Mouse (Mus musculus) right cerebral cortex, postnatal 10 days (tissue): ENCODE results near the gene Armc10.
"Not testable (repeated sequence)": the region's sequence is repeated elsewhere in the genome, so short reads cannot be mapped to it uniquely, and the experiment has no call there.

Source experiments
- DNase-seq, 2 experiments: peaks; one replicate each; pipeline ENCODE4 v3.0.0; 2021; ENCODE audit warnings: low spot score in 2 of 2

Armc10 gene

DNA sequence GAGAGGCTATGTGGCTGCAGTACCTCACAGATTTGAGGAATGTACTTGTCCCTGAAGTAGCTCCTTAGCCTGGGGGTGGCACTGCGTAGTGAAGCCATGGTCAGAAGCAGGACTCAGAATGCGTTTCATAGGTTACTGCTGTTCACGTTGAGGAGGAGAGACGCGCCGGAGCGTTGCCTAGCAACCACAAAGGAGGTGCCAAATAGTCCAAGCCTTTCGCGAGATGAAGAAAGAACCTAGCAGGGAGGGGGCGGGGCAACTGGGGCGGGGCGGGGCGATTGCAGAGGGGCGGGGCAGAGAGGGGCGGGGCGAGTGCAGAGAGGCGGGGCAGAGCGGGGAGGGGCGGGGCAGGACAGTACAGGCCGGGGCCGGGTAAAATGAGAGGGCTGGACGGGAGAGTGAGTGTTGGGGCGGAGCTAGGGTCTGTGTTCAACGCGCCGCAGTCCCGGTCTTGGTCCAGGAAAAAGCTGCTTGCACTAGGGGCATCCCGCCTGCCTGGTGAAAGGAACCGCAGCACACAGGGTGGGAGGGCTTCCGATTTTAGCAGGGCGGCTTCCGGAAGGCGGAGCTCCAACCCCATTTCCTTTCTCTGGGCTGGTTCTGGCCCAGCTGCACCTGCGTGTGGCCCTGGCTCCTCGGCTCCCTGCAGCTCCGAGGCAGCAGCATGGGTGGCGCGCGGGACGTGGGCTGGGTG is at the start of gene Armc10, which contains the start of gene Fbxl13:
TSS of gene Armc10 (plus strand) at position 375 of the 694 bp plus-strand sequence.
TSS of gene Fbxl13 (minus strand) at position 196 of the 694 bp plus-strand sequence.
- peak; percentile 93 to 97 for DNase-seq

DNA sequence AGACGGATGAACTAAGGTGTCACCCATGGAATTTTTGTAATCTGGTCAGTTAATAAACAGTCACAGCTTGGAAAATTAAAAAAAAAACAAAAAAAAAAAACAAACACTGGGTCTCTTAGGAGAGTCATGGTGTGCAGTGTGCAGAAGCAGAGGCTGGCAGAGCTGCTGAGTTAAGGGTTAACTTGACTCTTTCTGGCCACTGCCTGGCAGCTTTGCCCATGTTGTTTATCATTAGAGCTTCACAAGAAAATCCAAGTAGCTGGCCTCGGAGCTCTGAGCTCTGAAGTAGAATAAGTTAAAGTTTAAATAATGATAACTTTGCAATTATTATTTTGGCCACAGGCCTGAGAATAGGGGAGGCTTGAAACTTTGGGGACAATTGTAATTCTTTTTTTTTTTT is 46.1 kb upstream of the Armc10 start:
- DNase-seq = not testable (repeated sequence)

DNA sequence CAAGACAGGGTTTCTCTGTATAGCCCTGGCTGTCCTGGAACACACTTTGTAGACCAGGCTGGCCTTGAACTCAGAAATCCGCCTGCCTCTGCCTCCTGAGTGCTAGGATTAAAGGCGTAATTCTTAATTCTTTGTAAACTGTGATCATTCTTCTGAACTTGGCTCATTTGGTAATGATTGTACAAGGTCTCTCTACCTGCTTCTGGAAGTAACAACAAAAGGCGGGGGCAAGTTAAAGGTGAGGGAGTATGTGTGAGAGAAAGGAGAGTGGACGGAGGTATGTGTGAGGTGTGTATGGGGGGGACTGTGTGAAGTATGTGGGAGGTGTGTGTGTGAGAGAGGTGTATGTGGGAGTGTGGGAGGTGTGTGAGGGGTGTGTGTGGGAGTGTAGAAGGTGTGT is 45.7 kb upstream of the Armc10 start:
- no peak for DNase-seq

DNA sequence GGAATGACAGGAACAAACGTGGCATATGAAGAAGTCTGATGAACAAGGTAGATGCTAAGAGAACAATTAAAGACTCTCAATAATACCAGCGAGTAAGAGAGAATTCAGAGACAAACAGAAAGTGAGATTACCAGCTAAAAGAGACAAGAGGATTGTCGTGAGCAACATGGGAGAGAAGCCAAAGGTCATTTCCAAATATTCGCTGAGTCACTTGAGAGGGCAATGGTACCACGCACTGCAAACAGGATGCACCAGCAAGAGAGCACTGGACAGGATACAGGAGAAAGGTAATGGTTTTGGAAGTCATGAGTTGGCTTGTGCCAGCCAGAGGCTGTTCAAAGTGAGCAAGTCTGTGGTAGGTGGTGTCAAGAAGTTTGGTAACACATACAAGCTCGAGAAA is 39.7 kb upstream of the Armc10 start:
- DNase-seq = no peak

DNA sequence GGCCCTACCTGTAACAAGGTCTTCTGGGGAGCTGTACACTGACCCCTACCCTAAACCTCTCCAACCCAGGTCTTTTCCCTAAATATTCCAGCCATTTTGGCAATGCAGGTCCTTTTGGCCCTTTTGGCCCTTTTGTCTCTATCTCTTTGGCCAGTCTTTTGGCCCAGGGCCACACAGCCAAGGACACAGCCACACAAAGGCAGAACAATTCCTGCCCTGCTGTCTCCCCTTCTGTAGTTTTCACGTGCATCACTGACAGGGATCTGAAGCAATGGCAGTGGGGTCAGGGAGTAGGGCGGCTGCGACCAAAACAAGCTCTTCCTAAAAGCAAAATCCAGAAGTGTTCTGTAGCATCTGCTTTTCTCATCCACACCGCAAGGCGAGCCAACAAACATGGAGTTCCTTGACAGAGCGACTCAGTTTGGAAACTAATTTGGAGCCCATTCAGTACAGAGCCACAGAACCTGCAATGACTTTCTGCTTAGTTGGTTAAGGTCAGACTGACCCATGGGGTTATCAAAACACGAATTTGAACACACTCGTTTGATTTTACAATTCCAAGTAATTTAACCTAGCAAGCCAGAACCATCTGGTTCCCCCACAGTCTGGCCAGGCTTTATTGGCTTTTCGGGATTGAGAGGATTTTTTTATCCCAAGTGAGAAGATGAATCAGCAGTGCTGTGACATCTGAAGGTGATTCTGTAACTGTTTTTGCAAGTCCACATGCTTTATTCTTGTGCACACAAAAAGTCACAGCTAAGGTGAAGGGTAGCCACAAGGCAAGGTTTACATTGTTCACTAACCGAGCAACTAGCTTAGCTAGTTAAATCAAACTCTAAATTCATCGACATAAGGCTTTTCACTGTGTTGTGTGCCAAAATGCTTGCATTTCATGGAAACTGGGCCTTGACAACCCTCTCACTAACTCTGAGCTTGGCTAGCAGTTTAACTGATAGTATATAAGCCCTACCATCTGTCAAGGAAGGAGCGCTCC is 37.0 kb upstream of the Armc10 start:
- DNase-seq = peak; percentile 43 to 55

DNA sequence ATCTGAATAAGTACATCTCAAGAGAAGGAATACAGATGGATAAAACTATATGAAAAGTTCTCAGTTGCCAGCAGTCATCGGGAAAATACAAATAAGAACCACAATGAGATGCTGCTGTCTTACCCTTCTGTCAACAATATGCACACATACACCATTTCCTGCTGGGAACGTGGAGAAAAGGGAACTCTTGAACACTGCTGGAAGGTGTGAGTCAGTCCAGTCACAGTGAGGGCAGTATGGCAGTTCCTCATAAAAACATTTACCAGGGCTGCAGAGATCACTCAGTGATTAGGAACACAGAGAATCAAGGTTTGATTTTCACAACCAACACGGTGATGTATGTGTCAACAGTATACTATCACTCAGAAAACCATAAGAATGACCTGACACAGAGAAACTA is 34.6 kb upstream of the Armc10 start:
- no peak for DNase-seq

DNA sequence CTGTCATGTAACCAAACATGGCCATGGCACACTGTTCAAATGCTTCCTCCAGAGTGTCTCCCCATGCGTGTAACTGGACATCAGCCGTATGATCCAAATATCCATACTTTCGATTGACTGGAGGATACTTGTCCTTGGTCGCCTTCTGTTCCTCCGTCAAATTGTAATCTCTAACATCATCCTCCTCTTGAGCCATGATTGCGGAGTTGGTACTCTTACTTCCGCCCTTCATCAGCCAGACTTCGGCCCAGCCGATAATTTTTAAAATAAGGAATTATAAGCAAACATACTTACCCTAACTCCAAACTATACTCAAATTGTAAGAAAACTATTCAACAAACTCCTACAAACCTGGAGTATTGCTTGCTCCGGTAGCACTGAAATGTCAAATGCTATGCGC is 31.3 kb upstream of the Armc10 start:
- not testable (repeated sequence) for DNase-seq

DNA sequence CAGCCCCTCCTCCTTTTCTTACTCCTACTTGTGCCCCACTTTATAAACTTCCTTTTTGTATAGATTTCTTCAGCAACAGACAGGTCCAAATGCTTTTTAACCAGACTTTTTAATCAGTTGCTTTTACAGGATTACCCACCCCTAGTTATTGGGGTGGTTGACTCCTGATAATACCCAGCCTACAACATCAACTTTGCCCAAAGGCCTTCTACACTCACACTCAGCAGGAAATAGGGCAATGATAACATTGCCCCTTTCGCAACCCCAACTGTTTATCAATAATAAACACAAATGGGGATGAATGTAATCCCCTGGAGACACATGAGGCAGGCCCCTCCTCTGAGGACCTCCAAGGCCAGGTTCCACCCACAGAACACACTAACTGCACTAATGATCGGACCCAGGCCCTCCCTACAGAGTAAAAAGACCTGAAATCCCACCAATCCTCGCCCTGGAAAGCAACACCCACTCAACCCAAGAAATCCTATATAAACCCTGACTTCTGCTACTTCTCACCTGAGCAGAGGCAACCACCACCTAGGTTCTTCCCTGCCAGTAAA is 29.1 kb upstream of the Armc10 start:
- no peak for DNase-seq

DNA sequence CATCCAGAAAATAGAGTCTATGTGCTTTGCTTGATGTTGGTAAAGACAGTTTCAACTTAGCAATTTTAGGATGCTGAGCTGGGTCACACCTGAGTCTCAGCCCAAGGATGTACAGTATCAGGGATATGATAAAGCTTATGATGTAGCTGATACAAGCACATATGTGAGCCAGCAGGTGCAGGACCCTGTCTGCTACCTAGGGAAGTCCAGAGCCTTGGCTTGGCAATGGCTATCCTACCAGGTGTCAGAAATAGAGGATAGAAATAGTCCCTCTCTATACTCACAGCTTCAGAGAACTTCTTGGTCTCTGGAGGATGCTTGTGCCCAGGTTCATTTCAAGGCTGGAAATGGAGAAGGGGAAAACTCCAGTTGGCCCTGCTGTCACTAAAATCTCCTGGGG is 19.7 kb upstream of the Armc10 start:
- no peak for DNase-seq

DNA sequence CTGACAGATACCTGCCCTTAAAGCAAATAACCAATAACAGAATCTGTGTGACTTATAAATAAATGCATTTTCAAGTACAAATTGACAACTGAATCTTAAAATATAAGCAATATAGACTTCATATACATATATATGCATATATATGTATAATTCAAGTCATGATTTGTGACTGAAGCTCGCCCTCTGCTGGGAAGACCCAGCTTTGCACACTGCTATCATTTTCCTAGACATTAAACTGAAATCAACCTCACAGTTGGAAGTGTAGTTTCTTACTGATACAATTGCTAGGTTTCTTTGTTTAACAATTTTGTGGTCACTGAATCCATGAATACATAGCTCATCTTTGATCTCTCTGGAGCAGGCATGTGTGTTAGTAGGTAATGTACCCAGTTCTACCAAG is 4.7 kb upstream of the Armc10 start:
- peak; percentile 66 to 82 for DNase-seq

DNA sequence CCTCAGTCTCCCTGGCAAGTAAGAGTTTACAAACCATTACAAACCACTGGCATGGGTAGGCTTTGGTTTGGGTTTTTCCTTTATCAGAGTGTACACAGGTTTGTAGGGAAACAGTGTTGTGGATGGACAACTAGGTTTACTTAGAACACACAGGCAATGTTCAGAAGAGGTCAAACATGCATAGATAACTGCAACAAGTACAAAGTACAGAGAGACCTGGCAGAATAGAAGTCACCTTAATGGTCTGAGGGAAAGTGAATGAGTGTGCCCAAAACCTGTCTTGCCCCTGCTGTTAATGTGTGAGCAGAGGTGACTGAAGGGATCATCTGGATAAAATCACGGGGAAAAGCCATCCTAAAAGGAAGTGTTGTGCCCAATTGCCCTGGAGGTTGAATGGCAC is 2.0 kb upstream of the Armc10 start:
- no peak for DNase-seq

DNA sequence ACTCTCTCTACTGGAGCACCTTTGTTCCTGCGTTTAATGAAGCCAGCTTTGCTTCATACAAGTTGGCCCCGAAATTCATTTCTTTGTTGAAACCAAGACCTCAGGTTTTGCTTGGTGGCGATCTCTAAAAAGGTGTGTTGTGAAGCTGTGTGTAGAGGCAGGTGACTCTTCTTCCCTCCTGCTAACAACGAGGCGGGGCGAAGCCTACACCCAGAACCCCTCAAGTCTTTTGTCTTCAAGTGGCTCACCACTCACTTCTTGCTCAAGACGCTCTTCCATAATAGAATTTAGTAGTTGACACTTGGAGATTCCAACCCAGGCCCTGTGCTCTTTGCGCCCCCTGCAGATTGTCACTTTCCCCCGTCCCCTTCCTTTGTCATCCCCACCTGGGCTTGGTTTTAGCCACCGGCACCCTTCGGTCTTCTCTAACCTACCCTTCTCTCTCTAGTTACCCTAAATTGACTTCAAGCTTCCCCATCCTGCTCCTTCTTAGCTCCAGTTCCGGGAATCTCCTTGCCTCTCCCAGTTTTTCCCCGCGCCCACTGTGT is 648 bp upstream of the Armc10 start:
- no peak for DNase-seq

DNA sequence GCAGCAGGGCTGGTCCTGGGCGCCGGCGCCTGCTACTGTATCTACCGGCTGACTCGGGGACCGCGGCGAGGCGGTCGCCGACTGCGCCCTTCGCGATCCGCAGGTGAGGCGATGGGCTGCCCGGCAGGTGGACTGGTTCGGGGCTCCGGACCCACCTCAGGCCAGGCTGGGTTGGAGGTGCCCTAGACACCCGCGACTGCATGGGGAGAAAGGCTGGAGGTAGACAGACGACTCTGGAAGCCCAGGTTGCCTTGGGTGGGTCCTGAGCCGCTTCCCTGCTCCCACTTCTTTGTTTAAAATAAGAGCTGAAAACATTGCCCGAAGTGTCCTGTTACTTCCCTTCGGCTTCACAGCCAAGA is 499 bp downstream of the Armc10 start:
- DNase-seq = no peak

DNA sequence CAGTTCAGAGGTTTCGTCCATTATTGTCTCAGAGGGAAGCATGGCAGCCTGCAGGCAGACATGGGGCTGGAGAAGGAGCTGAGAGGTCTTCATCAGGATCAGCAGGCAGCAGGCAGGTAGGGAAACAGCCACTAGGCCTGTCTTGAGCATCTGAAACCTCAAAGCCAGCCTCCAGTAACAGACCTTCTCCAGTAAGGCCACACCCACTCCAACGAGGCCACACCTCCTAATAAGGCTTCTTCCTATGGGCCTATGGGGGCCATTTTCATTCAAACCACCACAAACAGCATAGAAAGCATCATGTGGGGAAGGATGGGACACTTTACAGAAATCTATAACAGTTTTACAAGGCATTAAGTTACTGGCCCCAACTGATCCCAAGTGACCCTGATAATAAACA is 5.1 kb downstream of the Armc10 start:
- DNase-seq = no peak

DNA sequence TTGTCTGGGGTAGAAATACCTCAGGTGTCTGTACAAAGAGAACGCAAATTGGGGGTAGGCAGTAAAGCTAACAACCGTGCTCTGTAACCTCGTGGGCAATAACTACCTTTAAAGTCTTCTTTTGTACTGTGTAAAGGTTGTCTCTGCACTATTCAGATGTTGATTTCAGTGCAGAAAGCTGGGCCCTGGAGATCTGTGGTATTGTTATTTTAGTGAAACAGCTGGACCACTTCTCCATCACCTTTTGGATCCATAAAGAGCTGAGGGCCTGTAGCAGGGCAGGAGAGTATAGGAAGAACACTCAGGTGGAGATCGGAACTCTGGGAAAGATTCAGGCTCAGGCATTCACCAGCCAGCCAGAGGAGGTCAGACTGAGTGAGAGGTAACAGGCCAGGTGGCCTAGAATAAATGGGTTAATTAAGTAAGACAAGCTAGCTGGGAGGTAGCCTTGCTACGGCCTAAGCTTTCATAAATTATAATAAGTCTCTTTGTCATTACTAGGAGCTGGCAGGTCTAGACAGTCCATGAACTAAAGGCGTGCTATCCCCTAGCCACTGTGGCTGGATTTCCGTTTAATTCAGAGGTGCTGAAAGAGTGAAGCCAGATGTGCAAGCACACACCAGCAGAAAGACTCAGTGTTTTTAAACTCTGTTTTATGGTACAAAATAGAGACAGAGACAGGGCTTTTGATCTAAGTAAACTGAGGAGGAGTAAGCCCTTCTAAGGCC is 6.4 kb downstream of the Armc10 start:
- no peak for DNase-seq

DNA sequence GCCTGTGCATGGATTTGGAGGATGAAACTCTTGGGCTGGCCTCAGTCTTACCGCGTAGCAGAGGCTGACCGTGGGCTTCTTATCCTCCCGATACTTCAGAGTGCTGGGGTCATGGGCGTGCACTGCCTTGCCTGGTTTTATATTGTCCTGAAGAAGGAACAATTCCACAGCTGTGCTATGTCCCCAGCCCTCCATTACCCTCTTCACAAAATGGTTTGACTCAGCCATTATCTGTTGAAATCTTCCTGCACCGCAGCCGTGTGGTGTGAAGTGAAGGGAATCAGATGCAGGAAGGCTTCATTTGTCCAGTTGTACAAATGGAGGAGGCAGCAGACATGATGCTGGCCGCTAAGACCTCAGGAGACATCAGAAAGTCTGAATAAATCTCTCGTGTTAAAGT is 11.3 kb downstream of the Armc10 start:
- DNase-seq = no peak

DNA sequence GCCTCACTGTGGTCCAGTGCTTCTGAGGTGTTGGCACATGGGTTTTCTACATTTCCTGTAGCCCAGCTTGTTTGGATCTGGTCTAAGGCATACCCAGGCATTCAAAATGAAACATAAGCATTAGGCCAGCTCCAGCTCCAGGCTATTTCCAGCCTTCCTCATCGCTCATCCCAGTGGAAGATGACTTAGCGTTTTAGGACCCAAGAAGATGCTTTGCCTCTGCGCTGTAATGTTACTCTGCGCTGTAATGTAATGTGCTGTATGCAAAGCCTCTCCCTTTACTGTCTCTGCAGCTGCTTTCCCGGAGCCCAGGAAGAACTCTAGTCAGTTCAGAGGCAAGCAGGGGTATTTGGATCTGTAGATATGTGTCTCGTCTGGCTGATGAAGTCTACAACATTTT is 12.4 kb downstream of the Armc10 start:
- no peak for DNase-seq

DNA sequence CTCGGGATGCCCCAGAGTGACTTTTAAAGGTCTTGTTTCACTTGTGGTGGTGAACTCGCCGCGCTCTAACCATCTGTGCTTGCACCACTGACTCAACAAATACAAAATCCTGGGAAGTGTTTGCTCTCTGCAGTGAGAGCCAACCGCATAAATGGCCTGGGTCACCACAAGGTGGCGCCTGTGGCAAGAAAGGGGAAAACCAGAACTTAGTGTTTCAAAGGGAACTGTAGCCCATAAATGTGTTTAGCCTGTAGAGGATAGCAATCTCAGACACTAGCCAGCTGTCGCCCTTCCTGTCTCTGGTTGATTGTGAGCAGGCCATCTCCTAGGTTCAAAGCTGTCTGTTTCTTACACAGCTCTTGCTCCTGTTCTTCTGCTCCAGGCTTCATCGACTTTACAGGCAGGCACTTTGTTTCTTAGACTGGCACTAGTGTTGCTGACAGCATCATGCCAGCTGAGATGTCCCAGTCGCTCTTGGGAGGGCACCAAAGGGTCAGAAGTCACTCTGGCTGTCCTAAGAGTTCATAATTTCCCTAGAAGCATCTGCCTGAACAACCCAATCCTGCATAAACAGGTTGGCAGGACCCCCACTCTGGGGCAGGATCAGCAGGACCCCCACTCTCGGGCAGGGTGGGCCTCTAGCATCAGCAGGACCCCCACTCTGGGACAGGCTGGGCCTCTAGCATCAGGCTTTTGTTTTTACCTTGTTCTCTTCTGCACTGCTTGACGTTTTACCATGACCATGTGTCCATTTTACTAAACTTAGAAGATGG is 13.2 kb downstream of the Armc10 start:
- peak; percentile 72 to 86 for DNase-seq

DNA sequence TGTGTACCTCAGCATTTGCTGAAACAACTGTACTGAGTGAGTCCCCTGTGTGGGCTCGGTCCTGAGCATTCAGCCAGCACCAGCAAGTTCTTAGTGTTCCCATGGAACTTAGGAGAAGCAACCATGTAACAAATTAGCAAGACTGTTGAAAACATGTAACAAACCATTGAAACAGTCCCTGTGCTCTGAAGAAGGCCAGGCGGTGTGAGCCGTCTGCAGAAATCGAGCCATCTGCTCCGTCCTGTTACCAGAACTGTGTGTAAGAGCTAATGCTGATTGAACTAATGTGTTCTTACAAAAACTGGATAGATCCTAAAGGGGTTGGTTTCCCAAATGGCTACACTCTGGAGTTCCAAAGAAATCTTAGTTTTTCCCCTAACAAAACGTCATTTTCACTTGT is 15.2 kb downstream of the Armc10 start:
- no peak for DNase-seq

DNA sequence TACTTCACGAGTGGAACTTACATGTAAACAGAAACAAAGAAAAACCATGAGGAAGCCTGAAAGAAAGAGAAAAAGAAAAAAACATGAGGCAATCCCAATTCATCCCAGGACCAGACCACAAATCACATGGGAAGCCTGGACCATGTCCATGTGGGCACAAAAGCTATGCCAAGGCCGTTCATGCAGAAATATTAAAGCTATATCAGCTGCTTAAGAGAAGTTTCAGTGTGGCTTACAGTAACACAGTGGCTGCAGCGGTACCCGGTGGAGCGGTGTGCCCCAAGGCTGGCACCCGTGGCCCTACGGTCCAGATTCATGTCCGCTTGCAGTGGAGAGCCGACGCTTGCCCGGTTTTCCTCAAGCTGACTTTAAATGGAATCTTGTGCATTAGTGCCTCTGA is 17.5 kb downstream of the Armc10 start:
- DNase-seq = no peak
